Mouse (Mus musculus) stomach, postnatal 0 days (tissue): Measurements from ENCODE around the gene Rsu1.

Experiments used
- CTCF ChIP-seq: IDR thresholded peaks from 2 replicates; pipeline ENCODE4 v1.5.1; 2016; ENCODE audit warnings: antibody characterized with exemption, low read depth, mild to moderate bottlenecking, moderate library complexity
- EP300 ChIP-seq: optimal IDR thresholded peaks from 2 replicates; pipeline ENCODE3; 2016; ENCODE audit warnings: antibody characterized with exemption

DNA sequence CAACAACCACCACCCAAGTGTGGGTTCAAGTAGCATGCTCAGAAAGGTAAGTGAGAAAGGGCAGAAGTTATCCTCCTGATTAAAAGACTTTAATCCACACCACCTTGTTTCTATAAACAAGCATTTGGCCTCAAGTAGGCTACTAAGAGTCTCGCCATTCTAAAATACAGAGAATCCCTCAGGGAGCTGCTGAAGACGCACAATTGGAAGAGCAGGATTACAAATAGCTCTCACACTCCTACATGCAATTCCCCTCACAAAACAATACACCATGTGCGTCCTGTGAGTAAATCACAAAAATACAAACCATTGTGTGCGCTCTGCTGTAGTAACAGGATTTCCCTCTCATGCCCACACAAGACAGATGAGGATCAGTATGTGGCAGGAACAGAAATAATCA lies 153.3 kb downstream of the Rsu1 start:
- TF ChIP-seq EP300 (no peak), CTCF (no peak)
